Comparison of ENCODE assay signal across 12 mouse cellular contexts in genomic region chr6:117863751-117864150, GRCm38 (mm10). TPM values are rescaled to one million over a fixed set of nuclear protein-coding genes. Genes with fewer than 3 reads are reported as not detected.
A peak's percentile ranks its signal among the peaks of the same experiment; 100 is the strongest.
DNase-seq lines count a peak whose midpoint lies in the region; ATAC-seq and TF ChIP-seq lines count a peak whose summit lies in the region.
"Had no signal": no experiment of that assay in that cellular context is flagged by ENCODE, and none has a peak within 500 bp of the region (broad histone marks: within the 10 kb centered on the region; RNA-seq: fewer than 3 reads in every experiment).

No protein-coding gene starts in this region.

- peak overlapping the region; percentile 60; the same call in 1 of the 2 replicates for H3K4me3 ChIP-seq in intestine, embryonic 14.5 days (ENCODE audit: low read depth, low read length)
- no peak overlapping the region for H3K4me3 ChIP-seq in intestine, postnatal 0 days (ENCODE audit: low read depth, low read length)
- H3K4me3 ChIP-seq in embryonic facial prominence, embryonic 10.5 days: peak overlapping the region; percentile 72
- peak overlapping the region; percentile 91 for H3K4me3 ChIP-seq in hindbrain, embryonic 14.5 days (replicated peaks; ENCODE audit: low read length)
- H3K4me3 ChIP-seq in midbrain, embryonic 14.5 days (replicated peaks; ENCODE audit: low read depth, low read length): peak overlapping the region; percentile 80

- no peaks in the 10 kb centered on the region for H3K36me3 ChIP-seq in intestine, embryonic 14.5 days (ENCODE audit: control insufficient read depth, insufficient read depth, low read length)
- no peaks in the 10 kb centered on the region for H3K36me3 ChIP-seq in intestine, postnatal 0 days (ENCODE audit: control insufficient read depth, insufficient read depth)
- no peaks in the 10 kb centered on the region; the same call in 1 of the 2 replicates for H3K36me3 ChIP-seq in embryonic facial prominence, embryonic 10.5 days (replicated peaks)
- H3K36me3 ChIP-seq in hindbrain, embryonic 14.5 days (replicated peaks; ENCODE audit: control insufficient read depth, insufficient read depth): no peaks in the 10 kb centered on the region
- H3K36me3 ChIP-seq in midbrain, embryonic 14.5 days (ENCODE audit: control insufficient read depth, insufficient read depth, low read length): no peaks in the 10 kb centered on the region

- no peaks in the 10 kb centered on the region for H3K4me1 ChIP-seq in intestine, embryonic 14.5 days (replicated peaks; ENCODE audit: control insufficient read depth, insufficient read depth, low read length)
- H3K4me1 ChIP-seq in intestine, postnatal 0 days (replicated peaks; ENCODE audit: control insufficient read depth, insufficient read depth, low read length): no peaks in the 10 kb centered on the region
- H3K4me1 ChIP-seq in embryonic facial prominence, embryonic 10.5 days: peaks cover 6% of the 10 kb centered on the region
- peaks cover 5% of the 10 kb centered on the region; the same call in 1 of the 2 replicates for H3K4me1 ChIP-seq in hindbrain, embryonic 14.5 days (replicated peaks; ENCODE audit: control insufficient read depth, insufficient read depth, low read length)
- peaks cover 7% of the 10 kb centered on the region for H3K4me1 ChIP-seq in midbrain, embryonic 14.5 days (ENCODE audit: control insufficient read depth, insufficient read depth, low read length)

- no peak overlapping the region for H3K27ac ChIP-seq in intestine, embryonic 14.5 days (ENCODE audit: low read depth)
- H3K27ac ChIP-seq in intestine, postnatal 0 days (ENCODE audit: low read depth, low read length): no peak overlapping the region
- H3K27ac ChIP-seq in embryonic facial prominence, embryonic 10.5 days (replicated peaks): 0 out of 2 replicates have a peak overlapping the region, but pooled peaks have one; percentile 82
- H3K27ac ChIP-seq in hindbrain, embryonic 14.5 days: no peak overlapping the region
- H3K27ac ChIP-seq in midbrain, embryonic 14.5 days (replicated peaks; ENCODE audit: low read depth, low read length): no peak overlapping the region

- no peaks in the 10 kb centered on the region for H3K27me3 ChIP-seq in intestine, embryonic 14.5 days (replicated peaks; ENCODE audit: control insufficient read depth, insufficient read depth, low read length)
- no peaks in the 10 kb centered on the region for H3K27me3 ChIP-seq in intestine, postnatal 0 days (replicated peaks; ENCODE audit: control insufficient read depth, insufficient read depth, low read length)
- H3K27me3 ChIP-seq in embryonic facial prominence, embryonic 10.5 days (replicated peaks; ENCODE audit: low read depth, poor library complexity, severe bottlenecking): no peaks in the 10 kb centered on the region
- H3K27me3 ChIP-seq in hindbrain, embryonic 14.5 days (ENCODE audit: control insufficient read depth, insufficient read depth, low read length): no peaks in the 10 kb centered on the region
- no peaks in the 10 kb centered on the region for H3K27me3 ChIP-seq in midbrain, embryonic 14.5 days (ENCODE audit: control insufficient read depth, insufficient read depth, low read length)

- 92% methylated on average over 8 of the region's 8 CpGs for WGBS in intestine, embryonic 14.5 days
- 90% methylated on average over 8 of the region's 8 CpGs for WGBS in intestine, postnatal 0 days
- WGBS in embryonic facial prominence, embryonic 10.5 days: 93% methylated on average over 8 of the region's 8 CpGs
- WGBS in hindbrain, embryonic 14.5 days: 95% methylated on average over 8 of the region's 8 CpGs
- 96% methylated on average over 8 of the region's 8 CpGs for WGBS in midbrain, embryonic 14.5 days

- no peaks in the 10 kb centered on the region for H3K9me3 ChIP-seq in intestine, embryonic 14.5 days (ENCODE audit: control insufficient read depth, low read length)
- no peaks in the 10 kb centered on the region for H3K9me3 ChIP-seq in intestine, postnatal 0 days (ENCODE audit: control insufficient read depth)
- no peaks in the 10 kb centered on the region for H3K9me3 ChIP-seq in embryonic facial prominence, embryonic 10.5 days
- no peaks in the 10 kb centered on the region for H3K9me3 ChIP-seq in hindbrain, embryonic 14.5 days (ENCODE audit: control insufficient read depth, low read length)
- no peaks in the 10 kb centered on the region for H3K9me3 ChIP-seq in midbrain, embryonic 14.5 days (ENCODE audit: control insufficient read depth, low read length)

- DNase-seq in intestine, embryonic 14.5 days (ENCODE audit: low spot score): no peak
- DNase-seq in embryonic facial prominence, embryonic 10.5 days (ENCODE audit: low spot score): no peak
- no peak for DNase-seq in hindbrain, embryonic 14.5 days (ENCODE audit: low spot score)
- no peak for DNase-seq in midbrain, embryonic 14.5 days
- DNase-seq in adrenal gland, postnatal 36 days: no peak
- DNase-seq in cerebellum, adult 11-12 months: no peak
- DNase-seq in ovary, adult 18-20 months (ENCODE audit: low spot score): no peak
- DNase-seq: cerebellum, adult 8-10 months; kidney, adult 18-20 months; lung, postnatal 36 days; right cerebral cortex, postnatal 4 days had no signal

- peak overlapping the region; percentile 88 for H3K4me2 ChIP-seq in intestine, embryonic 14.5 days (ENCODE audit: low read length)
- H3K4me2 ChIP-seq in intestine, postnatal 0 days (replicated peaks; ENCODE audit: low read depth): no peak overlapping the region; the same call in 1 of the 2 replicates
- H3K4me2 ChIP-seq in hindbrain, embryonic 14.5 days (replicated peaks): peak overlapping the region; percentile 93
- H3K4me2 ChIP-seq in midbrain, embryonic 14.5 days (ENCODE audit: low read length): peak overlapping the region; percentile 93

- ATAC-seq in intestine, embryonic 14.5 days (replicated peaks; ENCODE audit: low FRiP score, low TSS enrichment, low read depth): no peak
- no peak for ATAC-seq in intestine, postnatal 0 days
- no peak for ATAC-seq in hindbrain, embryonic 14.5 days (ENCODE audit: low FRiP score)
- no peak for ATAC-seq in midbrain, embryonic 14.5 days (ENCODE audit: low FRiP score, low TSS enrichment)

- TF ChIP-seq CTCF in intestine, postnatal 0 days (IDR thresholded peaks at IDR 0.05; ENCODE audit: low read depth): no peak

- H3K9ac ChIP-seq in intestine, embryonic 14.5 days (ENCODE audit: low read length): no peak overlapping the region
- H3K9ac ChIP-seq in intestine, postnatal 0 days (ENCODE audit: low read depth, low read length): no peak overlapping the region
- peak overlapping the region; percentile 85 for H3K9ac ChIP-seq in hindbrain, embryonic 14.5 days
- no peak overlapping the region for H3K9ac ChIP-seq in midbrain, embryonic 14.5 days (replicated peaks; ENCODE audit: low read length)

RNA-seq across cellular contexts. Expression of gene Zfp239, which starts 1.9 kb away (rescaled TPM):
- polyA plus RNA-seq in intestine, embryonic 14.5 days (2014; fragmentation: Nextera tagmentation; extraction: Ambion mirVana): 6.8 and 8.4 TPM in 2 replicates
- polyA plus RNA-seq in intestine, postnatal 0 days (2015; fragmentation: Nextera tagmentation; extraction: Ambion mirVana): 2.9 and 3.1 TPM in 2 replicates
- polyA plus RNA-seq in embryonic facial prominence, embryonic 10.5 days (2016; fragmentation: Nextera tagmentation; extraction: Ambion mirVana): 13.1 and 13.6 TPM in 2 replicates
- polyA plus RNA-seq in hindbrain, embryonic 14.5 days (2014; fragmentation: Nextera tagmentation; extraction: Ambion mirVana): 12.8 and 14.8 TPM in 2 replicates
- 10.1 and 13.2 TPM in 2 replicates for polyA plus RNA-seq in midbrain, embryonic 14.5 days (2014; fragmentation: Nextera tagmentation; extraction: Ambion mirVana)
- total RNA-seq in adrenal gland, postnatal 36 days (2021): 1 to 10 TPM; 2.3 to 3.3 TPM

RNA-seq across cellular contexts. Expression of gene Zfp637, which starts 22.8 kb away (rescaled TPM):
- 109 and 125 TPM in 2 replicates for polyA plus RNA-seq in intestine, embryonic 14.5 days (2014; fragmentation: Nextera tagmentation; extraction: Ambion mirVana)
- polyA plus RNA-seq in intestine, postnatal 0 days (2015; fragmentation: Nextera tagmentation; extraction: Ambion mirVana): 46.1 and 51.3 TPM in 2 replicates
- 115 and 127 TPM in 2 replicates for polyA plus RNA-seq in embryonic facial prominence, embryonic 10.5 days (2016; fragmentation: Nextera tagmentation; extraction: Ambion mirVana)
- 136 and 145 TPM in 2 replicates for polyA plus RNA-seq in hindbrain, embryonic 14.5 days (2014; fragmentation: Nextera tagmentation; extraction: Ambion mirVana)
- 152 and 165 TPM in 2 replicates for polyA plus RNA-seq in midbrain, embryonic 14.5 days (2014; fragmentation: Nextera tagmentation; extraction: Ambion mirVana)
- 10 to 100 TPM; 32.7 to 42.6 TPM for total RNA-seq in adrenal gland, postnatal 36 days (2021)

RNA-seq across cellular contexts. Expression of gene Hnrnpf, which starts 36.4 kb away (rescaled TPM):
- 798 and 814 TPM in 2 replicates for polyA plus RNA-seq in intestine, embryonic 14.5 days (2014; fragmentation: Nextera tagmentation; extraction: Ambion mirVana)
- polyA plus RNA-seq in intestine, postnatal 0 days (2015; fragmentation: Nextera tagmentation; extraction: Ambion mirVana): 340 and 353 TPM in 2 replicates
- 874 and 878 TPM in 2 replicates for polyA plus RNA-seq in embryonic facial prominence, embryonic 10.5 days (2016; fragmentation: Nextera tagmentation; extraction: Ambion mirVana)
- 254 and 284 TPM in 2 replicates for polyA plus RNA-seq in hindbrain, embryonic 14.5 days (2014; fragmentation: Nextera tagmentation; extraction: Ambion mirVana)
- polyA plus RNA-seq in midbrain, embryonic 14.5 days (2014; fragmentation: Nextera tagmentation; extraction: Ambion mirVana): 215 and 312 TPM in 2 replicates
- 100 to 1,000 TPM; 380 to 388 TPM for total RNA-seq in adrenal gland, postnatal 36 days (2021)
